Mouse (Mus musculus) inflammation-experienced regulatory T-cells, adult 6 months (primary cell): Measurements from ENCODE around the gene Cmip. TPM values are rescaled to one million over a fixed set of nuclear protein-coding genes. Genes with fewer than 3 reads are reported as not detected.

ENCODE experiments used
- ATAC-seq: one replicate; pipeline ENCODE4 v1.8.0; 2017
- polyA plus RNA-seq, 3 experiments: library from polyadenylated mRNA; unstranded; fragments of 100-300 nt; shearing (Covaris generic); gene quantifications; one replicate each; pipeline ENCODE4 v1.2.1; 2017

The Cmip gene
- polyA plus RNA-seq, 3 experiments from 2014 or later = 23.9 to 28.7 (median 25.5) TPM

- no peak for ATAC-seq
Observed at GRCm38 (mm10) chr8:117349541-117349940, 92.7 kb downstream of the Cmip start.

GRCm38 (mm10) chr8:117352098-117352497 lies 95.2 kb downstream of the Cmip start:
- no peak for ATAC-seq

DNA sequence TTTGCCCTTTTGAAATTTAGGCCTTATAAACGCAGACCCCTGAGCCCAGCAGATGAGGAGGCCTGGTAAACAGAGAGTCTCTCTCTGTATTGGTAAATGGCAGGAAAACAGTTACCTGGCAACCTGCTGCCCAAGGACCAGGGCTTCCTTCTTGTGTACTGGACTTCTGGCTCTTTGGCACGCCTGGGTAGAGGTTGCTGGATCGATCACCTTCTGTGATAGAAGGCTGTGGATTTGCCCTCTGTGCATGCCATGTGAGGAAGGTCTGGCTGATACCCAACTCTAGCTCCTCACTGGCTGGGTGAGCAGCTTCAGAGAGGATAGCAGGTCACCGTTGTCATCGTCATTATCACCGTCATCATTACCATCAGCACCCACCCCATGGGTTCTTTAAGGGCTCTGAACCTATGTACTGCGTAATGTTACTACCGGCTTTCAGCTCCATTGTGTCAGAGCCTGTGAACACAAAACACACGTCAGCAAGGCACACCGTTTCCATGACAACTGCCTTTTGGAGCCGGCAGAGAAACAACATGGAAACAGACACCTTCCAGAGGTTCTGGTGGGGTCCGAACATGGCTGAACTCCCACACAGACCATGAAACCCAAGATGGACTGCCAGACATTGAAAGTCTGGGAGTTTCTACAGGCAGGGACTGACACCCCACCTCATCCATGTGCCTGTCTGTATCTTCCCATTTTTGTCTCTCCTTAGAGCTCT lies 98.4 kb downstream of the Cmip start:
- ATAC-seq = no peak

GRCm38 (mm10) chr8:117356109-117356672 lies 99.3 kb downstream of the Cmip start:
- ATAC-seq = no peak

DNA sequence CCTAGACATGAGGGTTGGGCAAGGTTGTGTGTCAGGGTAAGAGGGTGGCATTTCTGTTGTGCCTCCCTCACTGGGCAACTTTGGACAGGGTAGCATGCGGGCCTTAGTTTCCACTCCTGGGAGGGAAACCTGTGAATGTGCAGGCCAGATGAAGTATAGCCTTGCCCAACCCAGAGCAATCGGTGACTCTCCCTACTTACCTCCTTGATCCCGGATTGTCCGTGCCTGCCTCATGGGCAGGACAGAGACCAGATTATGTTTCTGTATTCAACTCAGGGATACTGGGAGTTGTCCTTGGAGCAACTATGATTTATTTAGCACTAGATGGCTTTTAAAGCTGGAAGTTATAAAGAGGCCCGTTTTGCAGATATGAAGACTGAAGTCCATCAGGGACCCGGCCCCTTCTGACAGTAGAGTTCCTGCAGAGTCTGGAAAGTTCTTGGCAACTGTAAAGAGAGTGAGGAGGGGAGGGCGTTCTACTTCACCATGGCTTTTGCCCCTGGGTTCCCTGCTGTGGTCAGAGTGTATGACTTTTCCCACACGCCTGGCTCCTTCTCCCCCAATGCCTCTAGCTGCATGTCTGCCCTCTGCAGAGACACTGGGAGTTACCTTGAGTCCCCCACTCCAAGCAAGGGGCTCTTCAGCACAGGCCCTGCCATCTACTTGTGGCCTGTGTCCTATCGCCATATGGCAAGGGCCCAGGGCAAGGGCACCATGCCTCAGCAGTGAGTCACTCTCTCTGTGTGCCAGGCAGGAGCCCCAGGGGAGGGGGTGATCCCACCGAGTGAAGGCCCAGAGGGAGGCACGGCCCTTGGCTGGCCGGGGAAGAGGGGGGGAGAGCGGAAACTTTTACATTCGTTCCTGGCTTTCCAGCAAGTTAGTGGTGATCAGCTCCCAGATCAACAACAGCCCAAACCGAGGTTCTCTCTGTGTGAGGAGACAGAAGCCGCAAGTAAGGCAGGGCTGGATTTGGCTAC lies 100.9 kb downstream of the Cmip start:
- no peak for ATAC-seq

GRCm38 (mm10) chr8:117360172-117360930 lies 103.5 kb downstream of the Cmip start:
- no peak for ATAC-seq

- no peak for ATAC-seq
Observed at GRCm38 (mm10) chr8:117361595-117362437, 105.0 kb downstream of the Cmip start.

DNA sequence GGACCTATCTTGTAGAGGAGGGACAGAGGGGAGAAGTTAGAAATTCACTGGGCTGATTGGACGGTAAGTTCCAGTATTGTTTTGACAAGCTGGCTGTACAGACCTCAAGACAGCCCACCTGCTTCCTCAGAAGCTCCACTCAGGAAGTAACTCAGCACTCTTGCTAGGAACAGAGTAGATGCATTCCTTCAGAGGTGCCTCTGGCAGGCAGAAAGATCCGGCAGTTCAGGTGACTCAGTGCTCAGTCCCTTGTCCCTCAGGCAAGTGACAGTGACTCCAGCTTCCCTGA lies 105.5 kb downstream of the Cmip start:
- no peak for ATAC-seq

DNA sequence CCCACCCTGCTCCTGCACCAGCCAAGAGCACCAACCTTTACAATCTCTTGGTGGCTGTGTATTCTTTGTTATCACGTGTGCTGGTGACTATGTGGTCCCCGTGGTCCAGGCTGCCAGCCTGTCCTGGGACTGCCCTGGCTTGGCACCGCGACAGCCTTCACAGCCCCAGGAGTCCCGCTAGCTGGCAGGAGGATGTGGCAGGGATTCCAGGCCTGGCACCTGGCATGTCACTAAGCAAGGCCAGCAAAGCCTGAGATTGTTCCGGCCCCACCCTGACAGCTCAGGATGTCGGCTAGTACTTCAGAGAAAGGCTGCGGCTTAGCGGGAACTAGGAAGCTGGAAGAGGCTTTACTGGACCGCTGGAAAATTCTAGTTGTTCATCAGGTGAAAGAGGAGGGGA lies 106.4 kb downstream of the Cmip start:
- no peak for ATAC-seq

- ATAC-seq = no peak
Observed at GRCm38 (mm10) chr8:117364374-117365160, 107.7 kb downstream of the Cmip start.

- ATAC-seq = no peak
Observed at GRCm38 (mm10) chr8:117366475-117366874, 109.6 kb downstream of the Cmip start.

- no peak for ATAC-seq
Observed at GRCm38 (mm10) chr8:117367441-117367840, 110.6 kb downstream of the Cmip start.

DNA sequence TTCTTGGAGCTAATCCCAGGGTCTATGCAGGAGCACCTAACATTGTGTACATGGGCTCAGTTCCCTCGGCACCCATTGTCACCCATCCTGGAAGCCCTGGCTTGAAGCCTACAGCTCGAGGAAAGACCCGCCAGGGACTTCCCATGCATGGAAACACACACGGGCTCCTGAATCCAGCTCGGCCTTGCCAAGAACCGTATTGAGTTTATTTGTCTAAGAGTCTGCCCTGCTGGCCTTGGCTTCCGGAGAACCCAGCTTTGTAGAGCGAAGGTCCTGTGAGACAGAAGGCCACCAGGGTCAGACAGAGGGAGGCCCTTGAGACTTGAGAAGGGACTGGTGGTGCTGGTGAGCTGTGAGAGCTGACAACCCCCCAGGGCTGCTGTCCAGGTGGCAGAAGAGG lies 111.9 kb downstream of the Cmip start:
- ATAC-seq = no peak

GRCm38 (mm10) chr8:117370009-117370408 lies 113.1 kb downstream of the Cmip start:
- no peak for ATAC-seq

DNA sequence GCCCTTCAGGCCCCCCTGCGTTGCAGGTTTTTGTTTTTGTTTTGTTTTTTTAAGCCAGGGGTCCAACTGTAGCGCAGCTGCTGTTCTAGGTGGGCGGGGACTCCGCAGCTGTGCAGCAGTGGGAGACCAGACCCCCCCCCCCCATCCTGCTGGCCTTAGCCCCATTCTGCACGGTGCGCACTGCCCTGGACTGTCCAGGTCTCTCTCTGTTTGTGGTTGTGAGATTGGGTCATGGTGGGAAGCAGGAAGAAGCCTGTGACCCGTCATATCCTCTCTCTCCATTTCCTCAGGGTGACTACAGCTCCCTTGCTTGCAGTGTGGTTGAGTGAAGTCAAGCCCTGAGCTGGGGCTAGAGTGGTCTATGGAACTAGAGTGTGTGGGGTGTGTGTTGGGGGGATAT lies 114.3 kb downstream of the Cmip start:
- no peak for ATAC-seq

DNA sequence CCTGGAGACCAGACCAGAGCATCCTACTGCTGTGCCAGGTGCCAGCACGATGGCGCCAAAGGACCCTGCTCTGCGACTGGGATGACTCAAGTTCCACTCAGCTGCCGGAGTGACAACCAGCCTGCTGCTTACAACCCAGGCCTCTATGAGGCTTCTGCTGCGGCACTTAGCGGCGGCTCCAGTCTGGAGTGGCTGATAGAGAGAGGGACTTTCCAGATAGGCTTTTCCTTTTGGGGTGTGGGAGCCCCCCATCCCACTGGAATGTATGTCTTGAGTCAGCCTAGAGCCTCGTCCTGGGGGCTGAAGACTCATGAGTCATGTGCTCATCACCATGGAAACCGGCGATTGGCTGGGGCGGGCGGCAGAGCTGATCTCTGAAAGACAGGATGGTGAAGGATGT lies 115.2 kb downstream of the Cmip start:
- ATAC-seq = no peak

GRCm38 (mm10) chr8:117373001-117373428 lies 116.2 kb downstream of the Cmip start:
- no peak for ATAC-seq

DNA sequence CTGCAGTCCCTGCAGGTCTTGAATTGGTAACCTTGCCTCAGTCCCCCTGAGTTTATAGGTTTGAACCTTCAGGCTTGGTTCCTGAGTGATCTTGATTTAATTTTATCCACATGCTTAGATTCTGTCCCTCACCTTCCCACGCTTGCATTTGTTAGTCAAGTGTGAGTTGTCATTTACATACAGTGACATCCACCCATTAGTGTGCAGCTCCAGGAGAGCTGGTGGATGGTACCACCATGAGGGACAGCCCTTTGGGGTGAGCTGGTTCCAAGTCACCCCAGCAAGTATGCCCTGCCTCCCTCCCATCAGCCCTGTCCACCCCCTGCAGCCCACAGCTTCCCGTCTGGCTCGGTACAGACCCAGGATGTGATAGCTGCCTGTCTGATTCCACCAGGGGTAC lies 117.2 kb downstream of the Cmip start:
- ATAC-seq = no peak

GRCm38 (mm10) chr8:117376997-117377396 lies 120.1 kb downstream of the Cmip start:
- ATAC-seq = no peak

DNA sequence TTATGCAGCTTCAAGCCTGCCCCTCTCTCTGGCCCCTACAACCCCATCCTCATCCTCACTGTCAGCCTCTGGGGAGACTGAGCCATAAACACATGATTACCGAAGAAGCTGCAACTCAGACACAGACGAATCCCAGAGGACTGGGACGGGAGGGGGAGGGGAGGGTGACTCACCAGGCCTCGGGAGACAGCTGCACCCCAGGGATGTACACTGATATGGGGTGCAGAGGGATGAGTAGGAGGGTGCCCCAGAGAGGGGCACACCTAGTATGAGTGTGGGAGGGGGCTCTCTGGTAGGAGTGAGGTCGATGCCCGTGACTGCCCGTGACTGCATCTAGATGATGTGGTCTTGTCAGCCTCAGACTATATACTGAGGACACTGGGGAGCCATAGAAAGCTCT lies 121.8 kb downstream of the Cmip start:
- no peak for ATAC-seq

DNA sequence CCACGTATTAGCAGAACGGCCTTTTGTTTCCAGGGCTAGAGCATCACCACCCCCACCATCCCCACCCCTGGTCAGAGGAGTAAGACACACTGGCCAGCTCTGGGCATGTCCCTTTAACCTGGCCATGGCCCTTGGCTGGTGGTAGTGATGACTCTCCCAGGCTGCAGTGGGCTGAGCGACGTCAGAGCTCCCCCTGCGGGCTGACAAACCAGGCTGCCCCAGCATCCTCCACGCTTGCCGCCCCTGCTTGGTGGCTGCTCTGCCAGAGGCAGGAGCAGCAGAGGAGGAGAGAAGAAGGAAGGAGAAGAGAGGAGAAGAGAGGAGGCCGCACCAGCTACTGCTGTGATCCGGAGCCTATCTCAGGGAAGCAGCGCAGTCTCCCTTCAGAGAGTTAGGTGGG lies 122.3 kb downstream of the Cmip start:
- no peak for ATAC-seq
